Mouse (Mus musculus): ENCODE measurements around the gene Atp6ap1l. TPM values are rescaled to one million over a fixed set of nuclear protein-coding genes. Genes with fewer than 3 reads are reported as not detected.

Gene Atp6ap1l
- total and polyA plus RNA-seq, 2 experiments from 2014 or later = 0.38 to 0.98 TPM

GRCm38 (mm10) chr13:90840530-90841212, 64.5 kb downstream of the Atp6ap1l start:
- DNase-seq (ENCODE audit: low spot score) (peak; percentile 80), ATAC-seq (ENCODE audit: insufficient read depth, low read depth) (peak; percentile 67; the same call in 1 of the 2 replicates)
- Histone ChIP-seq H3K27me3 (ENCODE audit: control insufficient read depth, insufficient read depth, low read length) (no peaks in the 10 kb centered on the region), H3K9me3 (replicated peaks; ENCODE audit: control insufficient read depth, low read length) (no peaks in the 10 kb centered on the region), H3K4me1 (ENCODE audit: control insufficient read depth, insufficient read depth) (peaks cover 6% of the 10 kb centered on the region; the same call in 1 of the 2 replicates), H3K4me3 (ENCODE audit: low read depth, low read length) (no peak overlapping the region), H3K36me3 (replicated peaks; ENCODE audit: control insufficient read depth, insufficient read depth, low read length) (no peaks in the 10 kb centered on the region), H3K4me2 (ENCODE audit: low read depth, low read length) (no peak overlapping the region), H3K27ac (ENCODE audit: low read depth) (no peak overlapping the region), H3K9ac (replicated peaks; ENCODE audit: low read depth, low read length) (no peak overlapping the region)
- 43% methylated on average over 15 of the region's 15 CpGs for WGBS
- TF ChIP-seq EP300 (IDR thresholded peaks at IDR 0.05; ENCODE audit: low read depth) = no peak
- TF ChIP-seq CTCF (IDR thresholded peaks at IDR 0.05; ENCODE audit: low read depth) = peak; percentile 94

GRCm38 (mm10) chr13:90833641-90834207, 71.4 kb downstream of the Atp6ap1l start:
- Histone ChIP-seq H3K9ac (replicated peaks; ENCODE audit: low read depth, low read length) (no peak overlapping the region), H3K4me2 (ENCODE audit: low read depth, low read length) (no peak overlapping the region), H3K36me3 (replicated peaks; ENCODE audit: control insufficient read depth, insufficient read depth, low read length) (no peaks in the 10 kb centered on the region), H3K4me1 (ENCODE audit: control insufficient read depth, insufficient read depth) (no peaks in the 10 kb centered on the region; the same call in 1 of the 2 replicates), H3K27ac (ENCODE audit: low read depth) (no peak overlapping the region), H3K9me3 (replicated peaks; ENCODE audit: control insufficient read depth, low read length) (no peaks in the 10 kb centered on the region), H3K4me3 (ENCODE audit: low read depth, low read length) (no peak overlapping the region), H3K27me3 (ENCODE audit: control insufficient read depth, insufficient read depth, low read length) (no peaks in the 10 kb centered on the region)
- ATAC-seq (ENCODE audit: insufficient read depth, low read depth) (no peak), DNase-seq (ENCODE audit: low spot score) (no peak)
- WGBS = 64% methylated on average over 7 of the region's 7 CpGs
- TF ChIP-seq CTCF (IDR thresholded peaks at IDR 0.05; ENCODE audit: low read depth) (no peak), EP300 (IDR thresholded peaks at IDR 0.05; ENCODE audit: low read depth) (no peak)

Other genes with a start within 250 kb of the Atp6ap1l start
- gene Rps23, start 17.6 kb upstream of the Atp6ap1l start, total RNA-seq (2014; rRNA removed; ENCODE audit: low replicate concordance) = 147 and 168 TPM in 2 replicates
- gene Rps23, start 17.6 kb upstream of the Atp6ap1l start, polyA plus RNA-seq (2015; fragmentation: Nextera tagmentation; extraction: Ambion mirVana) = 124 and 128 TPM in 2 replicates